Mouse (Mus musculus): ENCODE results near the gene Skp1a. TPM values are rescaled to one million over a fixed set of nuclear protein-coding genes. Genes with fewer than 3 reads are reported as not detected.

The Skp1a gene
- total RNA-seq, 2 experiments from 2014 or later, result 467 to 471 TPM

DNA sequence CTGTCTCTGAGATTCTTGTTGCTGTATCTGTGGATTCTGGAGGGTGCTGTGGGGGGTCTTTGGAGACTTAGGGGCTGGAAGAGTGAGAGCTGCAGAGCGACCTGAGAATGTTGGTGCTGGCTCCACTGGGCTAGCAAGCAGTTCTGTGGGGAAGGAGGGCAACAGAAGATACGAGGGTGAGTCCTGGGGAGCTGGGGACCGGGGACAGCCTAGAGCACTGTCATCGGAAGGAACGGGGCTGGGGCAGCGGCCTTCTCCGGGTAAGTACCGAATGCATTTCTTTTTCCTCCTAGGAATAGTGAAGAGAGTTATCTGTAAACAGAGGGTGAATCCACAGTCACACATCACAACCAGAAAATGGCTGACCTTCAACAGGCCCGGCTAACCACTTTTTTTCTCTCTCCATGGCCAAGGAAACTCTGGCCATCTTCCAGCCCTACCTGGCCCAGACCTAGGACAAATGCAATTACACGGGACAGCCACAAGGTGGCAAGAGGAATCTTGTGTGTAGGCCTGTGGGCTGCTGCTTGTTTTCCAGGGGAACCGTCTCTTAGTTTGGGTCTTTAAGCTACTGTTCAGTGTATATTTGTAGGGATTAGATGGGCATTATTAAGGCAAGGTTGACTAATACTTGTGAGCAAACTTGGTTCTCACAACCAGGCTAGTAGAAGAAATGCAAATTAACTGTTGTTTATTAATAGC is 22.0 kb downstream of the Skp1a start:
- DNase-seq (ENCODE audit: low spot score in 2 of 2), result peak; percentile 62 to 67

DNA sequence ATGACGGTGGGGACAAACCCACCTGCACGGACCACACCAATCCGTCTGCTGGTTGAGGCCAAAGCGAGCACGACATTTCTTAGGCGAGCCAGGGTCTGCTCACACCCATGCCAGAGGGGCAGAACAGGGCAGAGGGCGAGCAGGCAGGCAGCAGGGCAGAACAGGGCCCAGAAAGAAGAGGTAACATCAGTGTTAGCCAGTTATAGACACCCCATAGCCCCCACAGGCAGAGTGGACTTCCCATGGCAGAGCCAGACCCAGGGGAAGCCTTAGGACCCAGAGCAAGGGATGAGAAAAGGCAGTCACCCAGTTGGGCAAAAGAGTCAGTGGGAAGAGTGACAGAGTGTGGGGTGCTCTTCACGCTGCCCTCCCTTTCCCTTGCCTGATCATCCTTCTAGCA is 23.3 kb downstream of the Skp1a start:
- no peak for DNase-seq (ENCODE audit: low spot score in 2 of 2)

DNA sequence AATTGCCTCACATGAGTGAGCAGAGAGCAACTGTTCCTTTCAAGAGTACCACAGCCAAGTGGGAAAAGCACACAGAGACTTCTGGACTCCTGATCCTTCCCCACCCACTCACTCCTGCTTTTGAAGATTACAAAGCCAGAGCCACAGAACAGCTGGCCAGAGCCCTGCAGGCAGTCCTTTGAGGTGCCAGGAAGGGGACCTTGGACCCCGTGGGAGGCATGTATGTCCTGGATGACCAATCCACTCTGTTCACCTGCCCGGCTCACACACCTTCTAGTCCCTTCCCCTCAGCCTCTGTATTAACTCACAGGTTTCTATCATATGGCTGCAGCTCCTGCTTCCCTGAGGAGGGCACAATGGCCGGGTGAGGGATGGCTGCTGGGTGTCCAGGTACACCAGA is 25.6 kb downstream of the Skp1a start:
- DNase-seq (ENCODE audit: low spot score in 2 of 2), result no peak

DNA sequence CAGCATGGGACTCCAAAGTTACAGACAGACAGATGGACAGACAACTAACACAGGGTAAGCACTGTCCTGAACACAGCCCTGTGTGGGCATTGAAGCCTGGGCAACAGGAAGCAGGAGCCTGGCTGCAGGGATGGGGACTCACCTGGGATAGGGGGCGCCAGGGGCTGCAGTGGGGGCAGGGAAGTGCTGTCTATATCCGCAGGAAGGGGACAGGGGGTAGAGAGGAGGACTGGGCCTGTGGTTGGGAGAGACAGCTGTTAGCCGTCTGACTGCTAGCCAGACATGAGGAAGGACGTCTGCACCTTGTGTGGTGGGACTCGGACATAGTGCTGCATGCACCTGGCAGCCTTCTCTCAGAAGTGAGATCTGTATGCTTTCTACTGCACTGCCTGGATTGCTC is 26.9 kb downstream of the Skp1a start:
- no peak for DNase-seq (ENCODE audit: low spot score in 2 of 2)

DNA sequence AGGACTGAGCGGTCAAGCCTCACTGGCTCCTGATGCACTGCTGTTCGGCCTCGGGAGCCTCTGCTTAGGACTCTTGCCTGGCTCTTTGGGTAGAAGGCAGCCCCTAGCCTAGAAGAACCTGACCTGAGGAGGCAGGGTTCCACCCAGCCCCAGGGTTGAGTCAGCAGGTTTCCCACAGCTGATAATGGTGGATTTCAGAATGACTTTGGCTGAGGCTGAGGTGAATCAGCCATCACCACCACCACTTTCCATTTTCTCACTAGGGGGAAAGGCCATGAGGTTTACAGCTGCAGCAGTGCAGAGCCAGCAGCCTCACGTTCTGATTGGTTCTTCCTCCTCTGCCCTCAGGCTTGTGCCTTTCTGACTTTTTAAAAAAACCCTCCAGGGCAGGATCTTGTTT is 29.1 kb downstream of the Skp1a start:
- DNase-seq (ENCODE audit: low spot score in 2 of 2), result no peak

DNA sequence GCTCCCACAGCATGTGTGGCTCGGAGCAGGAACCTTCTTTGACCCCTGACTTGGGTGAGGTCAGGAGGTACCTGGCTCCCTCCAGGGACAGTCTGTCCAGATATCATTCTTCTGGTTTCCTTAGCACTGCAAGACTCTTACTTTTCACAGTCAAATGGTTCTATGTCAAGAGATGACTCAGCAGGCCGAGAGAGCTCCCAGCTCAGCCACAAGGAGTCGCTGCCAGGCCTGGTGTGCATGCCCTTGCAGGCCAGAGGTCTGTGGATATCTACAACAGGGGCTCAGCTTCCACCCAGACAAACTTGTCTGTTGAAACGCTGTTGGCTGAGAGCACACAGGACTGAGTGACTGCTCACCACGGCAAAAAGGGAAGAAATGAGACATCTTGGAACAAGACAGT is 30.1 kb downstream of the Skp1a start:
- no peak for DNase-seq (ENCODE audit: low spot score in 2 of 2)

DNA sequence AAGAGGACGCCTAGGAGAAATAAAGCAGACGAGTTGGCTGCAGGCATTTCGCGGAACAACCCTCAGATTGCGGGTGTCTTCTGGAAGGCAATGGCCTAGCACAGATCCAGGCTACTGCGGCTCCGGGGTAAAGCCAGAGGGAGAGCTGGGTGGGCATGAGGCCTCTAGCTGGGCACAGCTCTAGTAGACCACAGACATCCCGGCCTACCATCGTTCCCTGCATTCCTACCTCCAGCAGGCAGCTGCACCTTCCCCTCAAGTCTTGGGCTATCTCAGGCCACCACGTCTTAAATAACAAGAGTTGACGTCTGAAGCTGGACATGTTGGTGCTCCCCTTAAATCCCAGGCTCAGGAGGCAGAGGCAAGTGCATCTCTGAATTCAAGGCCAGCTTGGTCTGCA is 30.5 kb downstream of the Skp1a start:
- DNase-seq (ENCODE audit: low spot score in 2 of 2), result no peak

DNA sequence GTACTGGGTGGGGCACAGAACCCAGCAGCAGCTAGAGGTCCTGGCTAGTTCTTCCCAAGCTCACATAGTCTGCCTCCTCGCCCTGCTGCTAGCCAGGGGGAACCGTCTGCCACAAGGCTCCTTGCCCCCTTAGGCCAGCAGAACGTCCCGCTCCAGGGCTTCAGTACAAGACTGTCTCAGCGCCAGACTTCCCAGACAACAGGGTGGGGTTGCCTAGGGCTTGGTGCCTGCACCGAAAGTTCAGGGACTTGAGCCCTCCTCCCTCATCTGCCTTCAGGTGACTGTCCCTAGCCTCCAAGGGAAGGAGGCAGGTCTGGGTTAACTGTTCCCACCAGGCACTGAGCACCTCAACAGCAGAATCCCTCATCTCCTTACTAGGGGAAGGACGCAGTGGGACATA is 33.1 kb downstream of the Skp1a start:
- no peak for DNase-seq (ENCODE audit: low spot score in 2 of 2)

DNA sequence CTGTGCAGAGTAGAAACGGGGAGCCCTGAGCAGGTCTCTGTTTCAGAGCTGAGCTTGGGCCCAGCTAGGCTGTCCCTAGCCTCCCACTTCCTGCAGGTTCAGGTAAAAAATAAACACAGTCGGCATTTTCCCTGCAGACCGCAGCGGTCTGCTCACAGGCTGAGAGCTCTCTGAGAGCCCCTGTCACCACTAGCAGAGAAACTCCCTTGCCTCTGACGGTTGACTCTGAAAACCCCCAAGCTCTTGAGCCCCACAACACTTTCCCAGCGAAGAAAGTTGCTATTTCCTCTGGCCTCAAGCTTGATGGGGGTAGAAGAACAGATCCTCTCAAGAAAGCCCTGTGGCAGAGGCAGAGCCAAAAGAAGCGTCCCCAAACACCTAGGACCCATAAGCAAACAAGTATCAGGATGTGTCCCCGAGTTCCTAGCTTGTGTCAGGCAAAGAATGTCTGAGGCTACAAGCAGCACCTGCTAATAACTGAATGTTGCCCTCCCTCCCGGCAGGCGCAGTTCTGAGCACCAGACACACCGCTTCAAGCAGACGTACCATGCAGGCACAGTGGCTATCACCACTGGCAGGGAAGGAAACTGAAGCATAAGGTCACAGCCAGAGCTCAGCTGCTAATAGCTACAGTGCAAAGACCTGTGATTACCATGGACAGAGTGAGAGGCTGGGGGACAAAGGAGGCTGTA is 34.0 kb downstream of the Skp1a start:
- no peak for DNase-seq (ENCODE audit: low spot score in 2 of 2)

DNA sequence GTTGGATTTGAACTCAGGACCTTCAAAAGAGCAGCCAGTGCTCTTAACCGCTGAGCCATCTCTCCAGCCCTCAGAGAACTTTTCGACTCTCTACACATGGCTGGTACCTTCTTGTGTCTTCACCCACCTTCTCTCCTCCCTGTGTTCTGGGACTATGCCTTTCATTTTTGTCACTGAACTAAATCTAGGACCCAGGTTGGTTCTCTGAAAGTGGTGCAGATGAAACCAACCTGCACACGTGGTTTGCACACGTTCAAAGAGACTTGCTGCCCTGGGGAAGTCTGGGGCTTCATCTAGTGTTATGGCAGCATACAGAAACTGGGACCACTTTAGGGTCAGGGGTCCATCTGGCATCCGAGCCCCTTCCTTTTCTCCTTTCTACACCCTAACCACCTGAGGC is 35.5 kb downstream of the Skp1a start:
- no peak for DNase-seq (ENCODE audit: low spot score in 2 of 2)

DNA sequence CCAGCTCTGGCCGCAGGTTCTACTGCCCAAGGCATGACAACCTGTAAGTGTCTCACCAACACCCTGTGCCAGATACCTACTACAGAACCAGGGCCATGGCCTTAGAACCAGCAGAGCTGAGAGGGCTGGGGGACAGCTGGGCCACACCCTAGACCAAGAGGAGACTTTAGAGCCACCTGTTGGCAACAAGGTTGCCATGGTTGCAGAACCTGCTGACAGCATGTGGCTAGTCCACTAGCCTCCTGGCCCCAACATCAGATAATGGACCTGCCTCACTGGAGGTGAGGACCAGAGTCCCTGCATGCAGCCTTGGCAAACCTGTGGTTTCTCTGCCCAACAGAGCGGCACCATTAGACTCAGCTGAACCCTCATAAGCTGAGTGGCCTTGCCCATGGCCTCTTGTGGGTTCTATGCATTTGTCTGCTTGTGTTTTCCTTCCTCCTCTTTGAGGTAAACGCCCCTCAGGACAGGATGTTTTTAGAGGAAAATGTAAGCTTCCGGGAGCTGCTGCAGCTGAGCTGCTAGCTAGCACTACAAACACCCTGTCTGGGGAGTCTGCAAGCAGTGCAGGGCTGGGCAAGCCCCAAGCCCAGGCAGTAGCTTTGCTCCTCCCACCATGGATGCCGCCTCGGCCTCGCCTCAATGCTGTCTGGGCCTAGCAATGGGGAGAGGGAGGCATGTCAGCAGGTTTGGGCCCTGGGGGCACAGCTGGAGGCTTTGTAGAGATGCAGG is 36.5 kb downstream of the Skp1a start:
- DNase-seq (ENCODE audit: low spot score in 2 of 2), result no peak

DNA sequence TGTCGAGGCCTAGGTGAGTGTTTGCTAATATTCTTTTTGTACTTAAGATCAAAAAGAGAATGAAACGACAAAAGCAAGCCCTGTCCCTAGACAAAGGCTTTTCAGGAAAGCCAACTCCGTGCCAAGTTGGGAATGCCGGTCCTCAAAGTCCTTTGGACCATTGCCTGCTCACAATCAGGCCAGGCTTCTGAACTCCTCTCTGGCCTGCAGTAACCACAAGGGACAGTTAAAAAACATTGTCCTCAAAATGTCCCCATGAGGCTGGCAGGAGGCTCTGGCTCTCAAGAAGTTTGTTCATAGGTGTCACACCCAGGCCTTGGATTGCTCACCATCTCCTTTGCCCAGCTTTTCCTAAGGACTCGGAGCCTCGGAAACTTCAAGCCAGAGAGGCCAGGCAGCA is 38.0 kb downstream of the Skp1a start:
- DNase-seq (ENCODE audit: low spot score in 2 of 2), result no peak

DNA sequence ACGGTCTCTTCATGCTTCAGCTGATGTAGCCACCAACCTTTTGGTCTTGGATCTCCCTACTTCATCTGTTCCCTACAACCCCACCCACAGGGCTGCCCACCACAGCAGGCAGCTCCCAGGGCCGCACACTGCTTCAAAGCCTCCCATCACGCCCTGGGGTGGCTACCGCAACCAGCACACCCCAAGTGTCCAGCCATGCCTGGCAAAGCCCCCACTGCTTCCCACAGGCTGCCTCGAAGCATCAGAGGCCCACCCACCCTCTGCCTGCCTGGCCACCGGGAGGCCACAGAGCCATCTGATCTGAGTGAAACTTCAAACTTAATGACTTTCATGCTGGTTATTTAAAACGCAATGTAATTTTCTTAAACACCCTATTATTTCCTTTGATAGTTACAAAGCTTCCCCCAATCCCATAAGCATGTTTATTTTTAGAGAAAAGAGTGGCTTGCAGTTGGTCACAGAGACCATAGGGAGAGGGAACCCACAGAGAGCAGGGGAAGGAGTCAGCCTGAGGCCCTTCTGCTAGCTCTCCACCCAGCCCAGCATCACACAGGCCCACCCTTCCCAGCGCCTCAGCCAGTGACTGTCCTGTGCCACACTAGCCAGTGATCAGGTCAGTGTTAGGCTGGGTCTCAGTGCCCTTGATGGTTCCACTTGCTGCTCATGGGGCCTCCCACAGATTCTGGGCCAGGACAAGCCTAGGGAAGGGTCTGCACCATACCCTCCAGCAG is 40.1 kb downstream of the Skp1a start:
- no peak for DNase-seq (ENCODE audit: low spot score in 2 of 2)

DNA sequence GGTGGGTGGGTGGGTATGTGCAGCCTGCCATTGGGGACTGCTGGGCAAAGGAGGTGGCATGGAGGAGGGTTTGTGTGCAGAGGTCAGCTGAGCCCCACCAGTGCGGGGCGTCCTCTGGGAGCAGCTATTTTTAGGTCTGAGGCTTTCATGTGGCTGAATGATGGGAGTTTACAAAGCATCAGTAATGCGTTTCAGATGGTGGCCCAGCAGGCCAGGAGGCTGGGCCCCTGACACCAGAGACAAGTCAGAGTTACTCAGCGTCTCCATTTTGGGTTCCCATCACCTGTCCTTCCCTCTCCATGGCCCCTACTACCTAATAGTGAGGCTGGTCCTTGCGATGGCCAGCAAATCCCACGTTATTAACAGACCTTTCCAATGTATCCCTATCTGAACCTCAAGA is 40.8 kb downstream of the Skp1a start:
- no peak for DNase-seq (ENCODE audit: low spot score in 2 of 2)

DNA sequence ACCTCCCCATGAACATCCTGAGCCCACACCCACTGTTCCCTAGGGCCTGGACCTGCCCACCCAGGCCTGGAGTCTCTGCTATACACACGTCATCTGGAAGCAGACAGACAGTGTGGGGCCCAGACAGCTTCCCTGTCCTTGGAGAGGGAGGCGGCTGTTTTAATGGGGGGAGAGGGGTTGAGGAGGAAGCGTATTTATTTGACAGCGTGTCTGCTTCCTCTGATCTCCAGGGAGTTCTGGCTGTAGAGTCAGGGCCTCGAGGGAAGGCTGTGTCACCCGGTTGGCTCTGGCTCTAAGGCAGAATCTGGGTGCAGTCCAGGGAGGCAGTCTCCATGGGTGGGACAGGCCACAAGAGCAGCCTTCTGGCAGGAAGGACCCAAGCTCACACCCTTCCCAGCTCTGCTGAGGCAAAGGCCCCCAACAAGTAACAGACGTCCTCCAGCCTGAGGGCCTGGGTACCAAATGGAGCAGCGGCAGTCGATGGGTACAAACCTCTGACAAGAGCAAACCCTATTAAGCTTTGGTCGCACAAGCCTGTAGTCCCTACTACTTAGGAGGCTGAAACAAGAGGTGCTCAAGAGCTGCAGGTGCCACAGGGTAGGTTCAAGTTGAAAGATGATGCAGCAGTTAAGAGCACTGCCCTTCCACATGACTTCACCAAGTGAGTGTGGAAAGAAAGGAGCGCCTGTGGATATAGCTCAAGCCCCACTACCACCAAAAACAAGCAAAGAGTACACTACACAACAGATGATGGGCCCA is 41.6 kb downstream of the Skp1a start:
- no peak for DNase-seq (ENCODE audit: low spot score in 2 of 2)

DNA sequence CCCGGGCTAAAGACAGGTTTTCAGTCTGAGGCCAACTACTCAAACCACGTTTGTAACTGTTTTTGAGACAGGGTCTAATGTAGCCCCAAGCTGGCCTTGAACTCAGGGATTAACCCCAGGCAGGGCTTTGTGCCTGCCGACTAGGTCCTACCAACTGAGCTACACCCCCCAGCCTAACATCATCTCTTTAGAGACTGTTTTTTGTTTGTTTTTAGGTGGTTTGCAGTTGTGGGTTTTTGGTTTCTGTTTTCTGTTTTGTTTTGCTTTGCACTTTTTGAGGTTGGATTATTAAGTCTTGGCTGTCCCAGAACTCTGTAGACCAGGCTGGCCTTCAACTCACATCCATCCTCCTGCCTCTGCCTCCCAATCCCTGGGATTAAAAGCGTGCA is 42.1 kb downstream of the Skp1a start:
- no peak for DNase-seq (ENCODE audit: low spot score in 2 of 2)

DNA sequence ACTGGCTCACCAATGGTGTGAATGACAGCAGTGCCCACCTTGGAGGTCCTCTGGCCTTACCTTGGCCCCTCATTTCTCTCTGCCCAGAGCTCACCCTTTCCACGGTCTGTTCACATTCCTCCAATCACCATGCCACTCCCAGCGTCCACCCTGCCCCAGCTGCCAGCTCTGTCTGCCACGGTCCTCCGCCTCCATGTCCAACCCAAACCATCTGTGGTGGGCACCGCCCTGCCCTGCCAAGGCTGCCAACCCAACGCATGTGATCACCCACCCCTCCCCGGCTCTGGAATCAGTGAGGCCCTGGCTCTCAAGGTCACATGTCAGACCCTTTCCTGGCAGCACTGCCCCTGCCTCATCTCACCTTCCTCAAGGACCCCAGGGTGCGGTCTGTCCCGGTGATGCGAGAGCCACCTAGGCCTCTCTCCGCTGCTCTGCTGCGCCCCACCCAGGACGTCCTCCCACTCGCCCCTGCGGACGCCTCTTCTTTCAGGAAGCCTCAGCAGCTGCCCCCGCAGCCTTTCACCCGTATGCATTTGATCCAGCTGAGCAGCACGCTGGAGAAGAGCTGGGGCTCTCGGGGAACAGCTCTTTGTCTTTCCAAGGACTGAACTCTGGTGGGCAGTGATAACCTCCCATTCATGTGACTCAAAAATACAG is 42.8 kb downstream of the Skp1a start:
- no peak for DNase-seq (ENCODE audit: low spot score in 2 of 2)

DNA sequence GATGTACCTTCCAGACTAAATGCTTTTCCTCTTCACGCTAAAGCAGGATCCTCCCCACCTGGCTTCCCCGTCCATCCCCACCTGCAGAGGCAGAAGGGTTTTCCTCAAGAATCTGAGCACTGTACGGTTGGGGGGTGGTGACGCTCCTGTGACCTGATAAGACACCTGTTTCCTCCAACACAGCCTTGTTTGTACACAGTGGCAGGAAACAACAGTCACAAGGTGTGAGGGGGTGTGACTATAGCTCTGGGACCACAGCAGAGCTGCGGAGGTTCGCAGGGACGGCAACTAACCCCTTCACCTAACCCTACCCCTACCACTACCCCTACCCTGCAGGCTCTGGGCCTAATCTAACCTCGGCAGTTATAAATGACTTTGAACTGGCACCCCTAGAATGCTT is 43.6 kb downstream of the Skp1a start:
- no peak for DNase-seq (ENCODE audit: low spot score in 2 of 2)

DNA sequence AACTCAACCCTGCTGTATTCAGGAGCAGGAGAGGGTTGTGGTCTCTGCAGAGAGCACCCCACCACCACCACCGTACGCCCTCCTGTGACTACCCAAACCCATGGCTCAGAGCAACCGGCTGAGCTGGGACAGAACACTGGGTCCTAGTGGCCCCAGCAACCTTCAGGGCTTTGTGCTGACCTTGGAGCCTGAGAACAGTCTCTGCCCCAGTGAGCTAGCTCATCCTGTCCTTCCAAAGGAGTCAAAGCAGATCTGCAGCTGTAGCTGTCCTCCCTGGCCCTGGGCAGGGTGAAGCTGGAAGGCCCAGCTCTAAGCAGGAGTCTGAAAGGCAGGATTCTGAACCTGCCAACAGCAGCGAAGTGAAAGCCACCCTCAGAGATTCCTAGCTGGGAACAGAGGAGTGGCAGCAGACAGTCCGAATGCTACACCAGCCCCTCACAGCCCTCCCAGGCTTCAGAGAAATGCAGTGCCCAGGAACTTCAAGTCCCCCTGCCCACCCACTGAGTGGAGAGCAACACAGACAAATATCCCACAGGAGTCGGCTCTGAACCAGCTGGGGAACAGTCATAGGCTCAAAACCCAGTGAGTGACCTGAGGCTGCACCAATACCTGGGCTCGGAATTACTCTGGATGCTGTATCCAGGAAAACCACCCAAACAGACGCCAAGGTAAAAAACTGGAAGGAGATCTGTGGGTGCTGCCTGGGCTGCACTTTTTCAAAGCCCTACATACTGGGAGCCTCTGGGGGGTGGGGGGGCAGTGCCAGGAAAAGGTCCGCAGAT is 44.2 kb downstream of the Skp1a start:
- no peak for DNase-seq (ENCODE audit: low spot score in 2 of 2)

DNA sequence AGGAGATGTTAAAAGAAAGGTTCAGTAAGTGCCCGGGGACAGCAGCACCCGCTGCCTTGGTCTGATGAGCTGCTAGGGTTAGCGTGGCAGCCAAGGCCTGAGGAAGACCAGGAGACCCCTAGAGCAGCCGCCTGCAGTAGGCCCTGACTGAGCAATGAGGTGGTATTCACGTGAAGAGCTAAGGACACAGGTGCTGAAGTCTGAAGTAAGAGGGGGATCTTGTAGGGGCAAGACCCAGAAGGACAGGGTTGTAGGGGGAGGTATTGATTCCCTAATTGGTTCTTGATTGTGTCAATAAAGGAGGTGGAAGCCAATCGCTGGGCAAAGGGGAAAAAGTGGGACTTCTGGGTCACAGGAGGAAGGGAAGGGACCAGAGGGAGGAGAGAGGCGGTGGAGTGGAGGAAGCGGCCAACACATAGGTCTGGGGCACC is 45.2 kb downstream of the Skp1a start:
- DNase-seq (ENCODE audit: low spot score in 2 of 2), result no peak
